8 mouse cellular contexts compared by ENCODE assay signal in the genomic region with DNA sequence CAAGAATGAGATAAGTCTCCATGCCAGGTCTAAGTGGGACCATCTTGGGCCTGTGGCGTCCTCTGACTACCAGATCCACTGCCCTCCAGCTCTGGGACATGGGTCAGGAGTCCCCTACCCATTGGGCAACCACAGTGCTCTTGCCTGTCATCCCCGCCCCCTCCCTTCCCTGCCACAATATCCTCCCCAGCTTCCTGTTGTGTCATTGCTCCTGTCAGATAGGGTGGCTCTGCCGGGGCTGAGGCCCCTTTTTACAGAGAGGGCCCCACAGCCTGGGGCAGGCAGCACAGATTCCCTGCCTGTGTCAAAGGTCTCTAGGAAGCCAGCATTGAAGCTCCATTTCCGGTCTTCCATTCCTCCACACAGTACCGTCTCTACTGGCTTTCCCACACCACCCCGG.
A peak's percentile ranks its signal among the peaks of the same experiment; 100 is the strongest.
DNase-seq lines count a peak whose midpoint lies in the region; ATAC-seq and TF ChIP-seq lines count a peak whose summit lies in the region.

No protein-coding gene starts in this region.

- H3K36me3 ChIP-seq in CH12.LX (replicated peaks in 1 of 2; ENCODE audit: control insufficient read depth in 1 of 2, insufficient read depth in 1 of 2, low read length in 1 of 2), result peaks cover 0 to 71% of the 10 kb centered on the region in 2 experiments

- dilution Hi-C loops in CH12.LX (cut with MboI; ENCODE audit: extremely low pct_ligation_motif_present, extremely low pct_unique_long_range_greater_than_20kb, low sequenced_read_pairs), result no loop called here

- peak overlapping the region; percentile 32 for H3K9ac ChIP-seq in CH12.LX (ENCODE audit: insufficient read depth, low read depth)

- TF ChIP-seq EP300 in CH12.LX (IDR thresholded peaks at IDR 0.05; ENCODE audit: low read length), result peak; percentile 61

- no peak for TF ChIP-seq CTCF in CH12.LX (conservative IDR thresholded peaks at IDR 0.05 in 1 of 2, IDR thresholded peaks at IDR 0.05 in 1 of 2; ENCODE audit: low read depth in 2 of 2, low read length in 2 of 2)

- H3K27me3 ChIP-seq in CH12.LX (replicated peaks), result no peaks in the 10 kb centered on the region

- peak; percentile 50 for TF ChIP-seq POLR2A in CH12.LX (IDR thresholded peaks at IDR 0.05; ENCODE audit: low read depth, low read length)

- peaks cover 55 to 94% of the 10 kb centered on the region in 2 experiments for H3K4me1 ChIP-seq in CH12.LX (ENCODE audit: control insufficient read depth in 1 of 2, insufficient read depth in 2 of 2)
- H3K4me1 ChIP-seq in brown adipose tissue, adult 24 weeks (ENCODE audit: control insufficient read depth, insufficient read depth, insufficient read length, low read length), result peaks cover 72% of the 10 kb centered on the region

- H3K4me2 ChIP-seq in CH12.LX (ENCODE audit: insufficient read depth, low read depth, poor library complexity, severe bottlenecking), result peak overlapping the region; percentile 25

- no peak for DNase-seq in CH12.LX (ENCODE audit: extremely low read depth)
- DNase-seq in induced T-regulatory cell, adult 2 months (ENCODE audit: low read depth), result peak; percentile 91
- peak; percentile 77 to 78 for DNase-seq in thymus, postnatal 10 days (ENCODE audit: low spot score in 2 of 2)
- DNase-seq in urinary bladder, adult 18-20 months (ENCODE audit: low spot score in 2 of 2), result no peak
- no peak for DNase-seq in gastrocnemius, adult 18-20 months (ENCODE audit: low spot score)

- in situ Hi-C loops in CH12.LX (cut with MboI; ENCODE audit: low pct_ligation_motif_present, low pct_unique_long_range_greater_than_20kb, low sequenced_read_pairs), result no loop called here

- H3K79me2 ChIP-seq in CH12.LX (replicated peaks; ENCODE audit: control insufficient read depth, extremely low read depth, insufficient read depth, poor library complexity, severe bottlenecking), result peaks cover 76% of the 10 kb centered on the region

- no peaks in the 10 kb centered on the region for H3K9me3 ChIP-seq in CH12.LX (replicated peaks; ENCODE audit: low read length)

- peak overlapping the region in 2 of 3 experiments; percentile 4 to 16 for H3K4me3 ChIP-seq in CH12.LX (replicated peaks in 1 of 3; ENCODE audit: low read depth in 2 of 3, low read length in 2 of 3, poor library complexity in 1 of 3)
- no peak overlapping the region for H3K4me3 ChIP-seq in brown adipose tissue, adult 24 weeks (ENCODE audit: insufficient read depth, low read depth, low read length)

- peak overlapping the region; percentile 65 for H3K27ac ChIP-seq in CH12.LX (ENCODE audit: insufficient read depth, low read depth)
- H3K27ac ChIP-seq in brown adipose tissue, adult 24 weeks (replicated peaks; ENCODE audit: low read depth, low read length), result peak overlapping the region; percentile 53

- TF ChIP-seq RAD21 in CH12.LX (IDR thresholded peaks at IDR 0.05; ENCODE audit: low read depth, low read length), result no peak; the same call in 1 of the 2 replicates

- peak; percentile 75 for ATAC-seq in megakaryocyte, adult 5-6 weeks (ENCODE audit: poor library complexity, severe bottlenecking)
- no peak for ATAC-seq in frontal cortex, adult (ENCODE audit: low TSS enrichment)

TF ChIP-seq in CH12.LX, 34 proteins besides CTCF, POLR2A, EP300 and RAD21:
- no peak for TF ChIP-seq USF2 (conservative IDR thresholded peaks at IDR 0.05; ENCODE audit: low read depth, low read length)
- TF ChIP-seq SIN3A (IDR thresholded peaks at IDR 0.05; ENCODE audit: low read length), result peak; percentile 82
- TF ChIP-seq SMC3 (IDR thresholded peaks at IDR 0.05; ENCODE audit: low read depth, low read length), result peak; percentile 30
- peak; percentile 51; the same call in 1 of the 2 replicates for TF ChIP-seq ZMIZ1 (IDR thresholded peaks at IDR 0.05; ENCODE audit: low read depth, low read length)
- no peak for TF ChIP-seq RCOR1 (conservative IDR thresholded peaks at IDR 0.05; ENCODE audit: low read depth, low read length)
- 0 out of 2 replicates have a peak, but pooled peaks have one; percentile 74 for TF ChIP-seq MAZ (IDR thresholded peaks at IDR 0.05; ENCODE audit: low read depth, low read length)
- TF ChIP-seq ELF1 (IDR thresholded peaks at IDR 0.05; ENCODE audit: low read depth, low read length), result peak; percentile 83
- no peak for TF ChIP-seq E2F4 (IDR thresholded peaks at IDR 0.05; ENCODE audit: insufficient replicate concordance, low read depth, low read length)
- no peak for TF ChIP-seq NRF1 (IDR thresholded peaks at IDR 0.05; ENCODE audit: low read depth, low read length)
- TF ChIP-seq ETS1 (conservative IDR thresholded peaks at IDR 0.05; ENCODE audit: low read depth, low read length), result peak; percentile 69
- peak; percentile 52; the same call in 1 of the 2 replicates for TF ChIP-seq BHLHE40 (IDR thresholded peaks at IDR 0.05; ENCODE audit: low read depth, low read length)
- TF ChIP-seq CHD2 (IDR thresholded peaks at IDR 0.05; ENCODE audit: low read length), result peak; percentile 82
- TF ChIP-seq KAT2A (IDR thresholded peaks at IDR 0.05; ENCODE audit: insufficient replicate concordance, low read length), result 0 out of 2 replicates have a peak, but pooled peaks have one; percentile 45
- TF ChIP-seq MEF2A (IDR thresholded peaks at IDR 0.05; ENCODE audit: borderline replicate concordance, low read depth, low read length), result peak; percentile 67; the same call in 1 of the 2 replicates
- TF ChIP-seq POLR2AphosphoS2 (IDR thresholded peaks at IDR 0.05; ENCODE audit: low read depth, low read length), result peak; percentile 57; the same call in 1 of the 2 replicates
- 0 out of 2 replicates have a peak, but pooled peaks have one; percentile 43 for TF ChIP-seq NELFE (IDR thresholded peaks at IDR 0.05; ENCODE audit: low read depth, low read length)
- peak; percentile 65 for TF ChIP-seq IRF4 (IDR thresholded peaks at IDR 0.05; ENCODE audit: low read depth, low read length)
- TF ChIP-seq MYC (IDR thresholded peaks at IDR 0.05; ENCODE audit: low read depth, low read length), result no peak
- peak; percentile 55; the same call in 1 of the 2 replicates for TF ChIP-seq TCF12 (IDR thresholded peaks at IDR 0.05; ENCODE audit: low read depth, low read length)
- TF ChIP-seq CHD1 (IDR thresholded peaks at IDR 0.05; ENCODE audit: low read depth, low read length), result 0 out of 2 replicates have a peak, but pooled peaks have one; percentile 57
- TF ChIP-seq HCFC1 (IDR thresholded peaks at IDR 0.05; ENCODE audit: low read depth, low read length), result peak; percentile 62
- peak; percentile 72; the same call in 1 of the 2 replicates for TF ChIP-seq MXI1 (IDR thresholded peaks at IDR 0.05; ENCODE audit: low read depth, low read length)
- 0 out of 2 replicates have a peak, but pooled peaks have one; percentile 51 for TF ChIP-seq MAX (IDR thresholded peaks at IDR 0.05; ENCODE audit: low read length)

Comparison
In these comparisons a context has a peak if more than half of its experiments do, and no peak if none do; other contexts are left out.
1. DNase-seq: peak in induced T-regulatory cell, adult 2 months (single experiment) and thymus, postnatal 10 days (2 of 2); none in CH12.LX (single experiment), urinary bladder, adult 18-20 months (0 of 2) and gastrocnemius, adult 18-20 months (single experiment).